Mouse (Mus musculus): ENCODE data around the gene Noct. TPM values are rescaled to one million over a fixed set of nuclear protein-coding genes. Genes with fewer than 3 reads are reported as not detected.
A peak's percentile ranks its signal among the peaks of the same experiment; 100 is the strongest.

Noct gene
- polyA plus RNA-seq, 1 experiment from 2014 or later: 12.0 TPM

GRCm38 (mm10) chr3:51223556-51223955 is 691 bp upstream of the Noct start:
- Histone ChIP-seq H3K4me2 (ENCODE audit: low read length) (peak overlapping the region; percentile 80), H3K9me3 (ENCODE audit: control insufficient read depth, low read length) (no peaks in the 10 kb centered on the region), H3K4me1 (ENCODE audit: control insufficient read depth in 2 of 2, insufficient read depth in 2 of 2, low read length in 2 of 2) (peaks cover 20 to 49% of the 10 kb centered on the region in 2 experiments), H3K27ac (replicated peaks in 1 of 2; ENCODE audit: control insufficient read depth in 1 of 2, insufficient read depth in 1 of 2, low read depth in 2 of 2, low read length in 2 of 2) (peak overlapping the region in 1 of 2 experiments; percentile 97; a peak in 2 of 4 replicates), H3K36me3 (ENCODE audit: control insufficient read depth, insufficient read depth, low read length) (0 out of 2 replicates have a peak, but pooled peaks cover 3% of the 10 kb centered on the region), H3K27me3 (ENCODE audit: control insufficient read depth, insufficient read depth, low read length) (no peaks in the 10 kb centered on the region), H3K4me3 (ENCODE audit: control insufficient read depth in 1 of 2, insufficient read depth in 1 of 2, low read depth in 1 of 2, low read length in 2 of 2) (peak overlapping the region in 1 of 2 experiments; percentile 82; a peak in 2 of 4 replicates), H3K9ac (ENCODE audit: low read length) (peak overlapping the region; percentile 94)
- ATAC-seq (ENCODE audit: insufficient number of reproducible peaks, insufficient read depth, low FRiP score, low read depth): no peak
- 43% methylated on average over 5 of the region's 5 CpGs for WGBS

- Histone ChIP-seq H3K4me3 (ENCODE audit: control insufficient read depth in 1 of 2, insufficient read depth in 1 of 2, low read depth in 1 of 2, low read length in 2 of 2) (peak overlapping the region; percentile 82 to 85), H3K9ac (ENCODE audit: low read length) (peak overlapping the region; percentile 94), H3K4me1 (ENCODE audit: control insufficient read depth in 2 of 2, insufficient read depth in 2 of 2, low read length in 2 of 2) (peaks cover 21 to 54% of the 10 kb centered on the region in 2 experiments), H3K27me3 (ENCODE audit: control insufficient read depth, insufficient read depth, low read length) (no peaks in the 10 kb centered on the region), H3K9me3 (ENCODE audit: control insufficient read depth, low read length) (no peaks in the 10 kb centered on the region), H3K36me3 (ENCODE audit: control insufficient read depth, insufficient read depth, low read length) (0 out of 2 replicates have a peak, but pooled peaks cover 3% of the 10 kb centered on the region), H3K4me2 (ENCODE audit: low read length) (peak overlapping the region; percentile 80), H3K27ac (replicated peaks in 1 of 2; ENCODE audit: control insufficient read depth in 1 of 2, insufficient read depth in 1 of 2, low read depth in 2 of 2, low read length in 2 of 2) (peak overlapping the region; percentile 96 to 97; a peak in 2 of 4 replicates)
- ATAC-seq (ENCODE audit: insufficient number of reproducible peaks, insufficient read depth, low FRiP score, low read depth): no peak
- 1% methylated on average over 39 of the region's 39 CpGs for WGBS
Observed at GRCm38 (mm10) chr3:51225226-51225750, 1.0 kb downstream of the Noct start.

GRCm38 (mm10) chr3:51225979-51226378 is 1.7 kb downstream of the Noct start:
- Histone ChIP-seq H3K27me3 (ENCODE audit: control insufficient read depth, insufficient read depth, low read length) (no peaks in the 10 kb centered on the region), H3K9ac (ENCODE audit: low read length) (peak overlapping the region; percentile 94; the same call in 1 of the 2 replicates), H3K4me1 (ENCODE audit: control insufficient read depth in 2 of 2, insufficient read depth in 2 of 2, low read length in 2 of 2) (peaks cover 22 to 57% of the 10 kb centered on the region in 2 experiments), H3K4me3 (ENCODE audit: control insufficient read depth in 1 of 2, insufficient read depth in 1 of 2, low read depth in 1 of 2, low read length in 2 of 2) (peak overlapping the region in 1 of 2 experiments; percentile 82; a peak in 2 of 4 replicates), H3K9me3 (ENCODE audit: control insufficient read depth, low read length) (no peaks in the 10 kb centered on the region), H3K4me2 (ENCODE audit: low read length) (peak overlapping the region; percentile 80), H3K27ac (replicated peaks in 1 of 2; ENCODE audit: control insufficient read depth in 1 of 2, insufficient read depth in 1 of 2, low read depth in 2 of 2, low read length in 2 of 2) (no peak overlapping the region), H3K36me3 (ENCODE audit: control insufficient read depth, insufficient read depth, low read length) (0 out of 2 replicates have a peak, but pooled peaks cover 3% of the 10 kb centered on the region)
- WGBS: 94% methylated on average over 10 of the region's 10 CpGs
- no peak for ATAC-seq (ENCODE audit: insufficient number of reproducible peaks, insufficient read depth, low FRiP score, low read depth)

DNA sequence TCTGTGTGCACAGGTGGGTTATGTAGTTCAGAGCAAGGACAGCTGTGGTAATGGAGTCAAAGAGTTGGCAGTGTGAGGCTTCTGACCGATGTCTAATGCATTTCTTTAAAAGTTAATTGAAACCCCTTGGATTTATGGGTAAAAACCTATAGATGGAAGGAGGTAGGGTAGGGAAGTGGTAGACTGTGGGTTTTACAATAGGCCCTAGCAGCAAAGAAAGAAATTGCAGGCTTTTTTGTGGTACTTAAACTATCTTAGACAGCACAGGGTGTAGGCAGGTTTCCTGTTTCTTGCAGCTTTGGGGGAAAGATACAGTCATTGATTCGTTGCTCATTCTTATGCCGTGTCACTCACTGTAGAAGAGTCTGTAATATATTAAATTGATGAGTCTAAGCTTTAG is 2.4 kb downstream of the Noct start:
- H3K27ac ChIP-seq (replicated peaks in 1 of 2; ENCODE audit: control insufficient read depth in 1 of 2, insufficient read depth in 1 of 2, low read depth in 2 of 2, low read length in 2 of 2): no peak overlapping the region
- H3K9me3 ChIP-seq (ENCODE audit: control insufficient read depth, low read length): no peaks in the 10 kb centered on the region
- peak overlapping the region; percentile 80 for H3K4me2 ChIP-seq (ENCODE audit: low read length)
- H3K27me3 ChIP-seq (ENCODE audit: control insufficient read depth, insufficient read depth, low read length): no peaks in the 10 kb centered on the region
- H3K36me3 ChIP-seq (ENCODE audit: control insufficient read depth, insufficient read depth, low read length): 0 out of 2 replicates have a peak, but pooled peaks cover 3% of the 10 kb centered on the region
- H3K4me3 ChIP-seq (ENCODE audit: control insufficient read depth in 1 of 2, insufficient read depth in 1 of 2, low read depth in 1 of 2, low read length in 2 of 2): peak overlapping the region in 1 of 2 experiments; percentile 4; a peak in 1 of 4 replicates
- WGBS: 72% methylated on average over 3 of the region's 3 CpGs
- ATAC-seq (ENCODE audit: insufficient number of reproducible peaks, insufficient read depth, low FRiP score, low read depth): no peak
- H3K9ac ChIP-seq (ENCODE audit: low read length): no peak overlapping the region
- H3K4me1 ChIP-seq (ENCODE audit: control insufficient read depth in 2 of 2, insufficient read depth in 2 of 2, low read length in 2 of 2): peaks cover 21 to 52% of the 10 kb centered on the region in 2 experiments

GRCm38 (mm10) chr3:51228038-51228820 is 4.0 kb downstream of the Noct start:
- H3K4me2 ChIP-seq (ENCODE audit: low read length): no peak overlapping the region
- H3K9me3 ChIP-seq (ENCODE audit: control insufficient read depth, low read length): no peaks in the 10 kb centered on the region
- H3K4me3 ChIP-seq (ENCODE audit: control insufficient read depth in 1 of 2, insufficient read depth in 1 of 2, low read depth in 1 of 2, low read length in 2 of 2): no peak overlapping the region
- ATAC-seq (ENCODE audit: insufficient number of reproducible peaks, insufficient read depth, low FRiP score, low read depth): no peak
- no peaks in the 10 kb centered on the region for H3K27me3 ChIP-seq (ENCODE audit: control insufficient read depth, insufficient read depth, low read length)
- 0 out of 2 replicates have a peak, but pooled peaks cover 3% of the 10 kb centered on the region for H3K36me3 ChIP-seq (ENCODE audit: control insufficient read depth, insufficient read depth, low read length)
- WGBS: 77% methylated on average over 10 of the region's 10 CpGs
- H3K27ac ChIP-seq (replicated peaks in 1 of 2; ENCODE audit: control insufficient read depth in 1 of 2, insufficient read depth in 1 of 2, low read depth in 2 of 2, low read length in 2 of 2): no peak overlapping the region
- H3K4me1 ChIP-seq (ENCODE audit: control insufficient read depth in 2 of 2, insufficient read depth in 2 of 2, low read length in 2 of 2): peaks cover 17 to 46% of the 10 kb centered on the region in 2 experiments
- no peak overlapping the region for H3K9ac ChIP-seq (ENCODE audit: low read length)

DNA sequence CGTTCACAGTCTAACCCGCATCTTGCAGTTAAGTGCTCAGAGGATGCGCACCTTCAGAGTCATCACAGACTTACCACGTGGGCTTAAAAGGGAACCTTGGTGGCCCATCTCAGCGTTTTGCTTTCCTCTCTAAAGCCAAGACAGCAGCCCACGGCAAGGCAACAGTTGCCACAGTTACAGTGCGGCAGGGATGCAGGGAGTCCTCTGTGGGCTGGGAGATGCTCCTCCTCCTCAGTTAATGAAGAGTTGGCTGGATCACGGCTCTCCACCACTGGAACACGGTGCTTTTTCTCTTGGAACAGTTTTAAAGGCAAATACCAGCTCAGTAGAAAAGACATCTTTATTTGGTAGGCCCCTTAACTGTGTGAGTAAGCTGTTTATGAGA is 4.6 kb downstream of the Noct start:
- Histone ChIP-seq H3K27me3 (ENCODE audit: control insufficient read depth, insufficient read depth, low read length) (no peaks in the 10 kb centered on the region), H3K4me2 (ENCODE audit: low read length) (no peak overlapping the region), H3K4me3 (ENCODE audit: control insufficient read depth in 1 of 2, insufficient read depth in 1 of 2, low read depth in 1 of 2, low read length in 2 of 2) (no peak overlapping the region), H3K9ac (ENCODE audit: low read length) (no peak overlapping the region), H3K9me3 (ENCODE audit: control insufficient read depth, low read length) (no peaks in the 10 kb centered on the region), H3K27ac (replicated peaks in 1 of 2; ENCODE audit: control insufficient read depth in 1 of 2, insufficient read depth in 1 of 2, low read depth in 2 of 2, low read length in 2 of 2) (no peak overlapping the region), H3K4me1 (ENCODE audit: control insufficient read depth in 2 of 2, insufficient read depth in 2 of 2, low read length in 2 of 2) (peaks cover 18 to 45% of the 10 kb centered on the region in 2 experiments), H3K36me3 (ENCODE audit: control insufficient read depth, insufficient read depth, low read length) (0 out of 2 replicates have a peak, but pooled peaks cover 3% of the 10 kb centered on the region)
- ATAC-seq (ENCODE audit: insufficient number of reproducible peaks, insufficient read depth, low FRiP score, low read depth): no peak
- 81% methylated on average over 9 of the region's 9 CpGs for WGBS

- no peak for ATAC-seq (ENCODE audit: insufficient number of reproducible peaks, insufficient read depth, low FRiP score, low read depth)
- WGBS: 80% methylated on average over 3 of the region's 3 CpGs
- Histone ChIP-seq H3K9ac (ENCODE audit: low read length) (no peak overlapping the region), H3K4me1 (ENCODE audit: control insufficient read depth in 2 of 2, insufficient read depth in 2 of 2, low read length in 2 of 2) (peaks cover 17 to 46% of the 10 kb centered on the region in 2 experiments), H3K4me2 (ENCODE audit: low read length) (no peak overlapping the region), H3K36me3 (ENCODE audit: control insufficient read depth, insufficient read depth, low read length) (0 out of 2 replicates have a peak, but pooled peaks cover 3% of the 10 kb centered on the region), H3K9me3 (ENCODE audit: control insufficient read depth, low read length) (no peaks in the 10 kb centered on the region), H3K27ac (replicated peaks in 1 of 2; ENCODE audit: control insufficient read depth in 1 of 2, insufficient read depth in 1 of 2, low read depth in 2 of 2, low read length in 2 of 2) (no peak overlapping the region), H3K4me3 (ENCODE audit: control insufficient read depth in 1 of 2, insufficient read depth in 1 of 2, low read depth in 1 of 2, low read length in 2 of 2) (no peak overlapping the region), H3K27me3 (ENCODE audit: control insufficient read depth, insufficient read depth, low read length) (no peaks in the 10 kb centered on the region)
Observed at GRCm38 (mm10) chr3:51229226-51229625, 5.0 kb downstream of the Noct start.
